Mouse (Mus musculus) monocyte, adult 5-6 weeks (primary cell): ENCODE results near the gene Paf1. TPM values are rescaled to one million over a fixed set of nuclear protein-coding genes. Genes with fewer than 3 reads are reported as not detected.
A peak's percentile ranks its signal among the peaks of the same experiment; 100 is the strongest.

Source experiments
- ATAC-seq: fragments of 153-309, 156-312 bp; replicated peaks from 2 replicates; pipeline ENCODE4 v1.8.0; 2017; ENCODE audit warnings: mild to moderate bottlenecking; ENCODE audit not compliant: low TSS enrichment, insufficient number of reproducible peaks, severe bottlenecking, poor library complexity, low FRiP score
- total RNA-seq: library from RNA; stranded (forward); fragments of 200-1000, 200-491, 200-594 nt; gene quantifications from 3 replicates; pipeline ENCODE4 v1.2.3, GENCODE M21; 2017

Gene Paf1
- total RNA-seq, 1 experiment from 2014 or later: 189 TPM

DNA sequence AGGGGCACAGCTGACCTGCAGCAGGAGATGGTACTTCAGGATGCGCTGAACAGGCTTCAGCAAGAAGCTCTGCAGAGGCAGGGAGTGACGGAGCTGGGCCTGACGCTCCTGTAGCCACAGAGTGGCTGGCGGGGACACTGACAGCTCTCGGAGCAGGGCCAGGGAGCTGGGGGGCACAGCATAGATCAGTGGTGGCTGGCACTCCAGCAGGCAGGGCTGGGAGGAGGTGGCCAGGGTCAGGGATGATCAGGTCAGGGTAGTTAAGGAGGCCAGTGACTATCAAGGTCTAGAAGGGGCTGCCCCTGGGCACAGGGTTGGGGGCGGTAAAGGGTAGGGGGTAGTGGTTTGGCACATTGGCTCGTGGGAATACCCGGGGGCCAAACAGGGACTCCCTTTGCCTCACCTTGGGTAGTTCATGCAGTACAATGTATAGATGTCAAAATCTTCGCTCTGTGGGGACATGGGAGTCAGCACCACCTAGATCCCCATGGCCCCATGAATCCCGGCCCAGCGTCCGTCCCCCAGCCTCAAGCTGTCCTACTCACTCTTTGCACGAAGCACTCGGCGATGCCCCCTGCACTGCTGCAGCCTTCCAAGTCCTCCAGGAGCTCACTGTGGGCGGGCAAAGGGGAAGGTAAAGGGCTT, 24.4 kb upstream of the Paf1 start:
- ATAC-seq: no peak

- ATAC-seq: no peak
Measured at GRCm38 (mm10) chr7:28370051-28370450, 22.7 kb upstream of the Paf1 start.

DNA sequence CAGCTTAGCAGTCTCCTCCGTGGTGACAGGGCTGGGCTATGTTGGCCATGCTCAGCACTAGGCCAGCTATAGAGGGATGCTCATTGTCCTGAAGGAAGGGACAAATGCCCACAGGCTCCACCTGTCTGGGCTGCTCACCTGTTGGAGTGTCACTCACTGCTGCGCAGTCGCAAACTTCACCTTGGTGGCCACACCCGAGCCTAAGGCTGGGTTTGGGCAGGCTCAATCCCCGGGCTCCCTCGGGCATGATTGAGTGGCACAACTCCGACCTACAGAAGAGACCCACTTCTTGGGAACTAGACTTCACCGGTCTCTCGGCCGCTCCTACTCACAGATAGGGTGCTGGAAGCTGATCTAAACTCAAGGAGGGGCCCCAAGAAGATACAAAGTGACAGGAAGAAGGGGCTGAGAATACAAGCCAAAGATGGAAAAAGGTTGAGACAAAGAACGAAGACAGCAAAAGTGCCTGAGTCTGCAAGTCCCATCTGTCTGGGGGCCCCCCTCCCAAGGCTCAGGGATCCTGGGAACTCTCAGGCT, 21.7 kb upstream of the Paf1 start:
- ATAC-seq: no peak

GRCm38 (mm10) chr7:28371514-28371989, 21.2 kb upstream of the Paf1 start:
- no peak for ATAC-seq

DNA sequence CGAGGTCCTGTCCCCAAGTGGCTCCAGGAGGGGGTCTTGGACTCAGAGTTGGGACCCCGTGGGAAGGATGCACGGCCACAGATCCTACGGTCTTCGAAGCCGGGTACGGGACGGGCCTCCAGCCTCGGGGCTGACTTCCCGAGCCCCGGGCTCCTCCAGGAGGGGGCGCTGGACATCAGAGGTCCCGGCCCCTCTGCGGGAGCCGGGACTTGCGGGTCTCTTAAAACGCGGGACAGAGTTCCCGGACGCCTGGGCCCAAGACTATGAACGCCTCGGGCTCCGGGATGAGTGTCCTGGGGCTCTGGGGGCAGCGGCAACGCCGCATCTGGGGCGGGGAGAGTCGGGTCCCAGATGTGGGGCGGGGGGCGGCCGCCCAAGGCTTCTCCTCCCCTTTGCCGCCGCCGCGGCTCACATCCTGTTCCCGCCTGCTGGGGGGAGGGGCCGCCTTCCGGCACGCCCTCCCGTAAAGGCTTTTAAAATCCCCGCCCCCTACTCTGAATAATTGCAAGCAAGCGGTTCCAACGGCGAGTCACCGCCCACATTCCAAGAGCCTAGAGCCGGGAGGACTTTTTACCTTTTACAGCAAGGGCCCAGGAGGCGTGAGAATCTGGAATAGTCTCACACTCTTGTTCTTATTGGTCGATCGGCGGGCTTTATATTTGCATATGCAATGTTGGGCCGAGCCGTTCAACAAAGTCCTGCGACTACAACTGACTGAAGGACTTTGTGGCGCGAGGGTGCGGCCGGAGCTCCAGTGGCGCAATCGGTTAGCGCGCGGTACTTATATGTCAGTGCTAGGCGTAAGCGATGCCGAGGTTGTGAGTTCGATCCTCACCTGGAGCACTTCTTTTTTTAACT, 20.3 kb upstream of the Paf1 start, which contains the start of gene Plekhg2:
Gene Plekhg2, minus strand, starts transcription at position 349 of the 858 bp plus-strand sequence.
- peak; percentile 47 for ATAC-seq

DNA sequence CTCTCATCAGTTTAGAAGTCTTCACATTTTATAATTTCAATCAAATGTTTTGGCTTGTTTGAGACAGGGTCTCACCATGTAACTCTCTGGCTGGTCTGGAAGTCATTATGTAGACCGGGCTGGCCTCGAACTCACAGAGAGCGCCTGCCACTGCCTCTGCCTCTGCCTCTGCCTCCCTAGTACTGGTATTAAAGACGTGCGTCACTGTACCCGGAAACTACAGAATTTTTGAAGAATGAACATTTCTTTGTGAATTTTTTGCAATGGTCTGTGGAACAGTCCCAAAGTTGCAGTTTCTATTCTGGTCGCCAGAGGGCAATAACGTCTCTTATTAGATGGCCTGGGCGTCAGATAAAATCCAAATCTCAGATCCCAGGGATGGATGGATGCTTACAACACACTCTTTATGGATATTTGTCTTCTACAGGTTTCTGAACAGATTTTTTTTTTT, 19.6 kb upstream of the Paf1 start:
- no peak for ATAC-seq

DNA sequence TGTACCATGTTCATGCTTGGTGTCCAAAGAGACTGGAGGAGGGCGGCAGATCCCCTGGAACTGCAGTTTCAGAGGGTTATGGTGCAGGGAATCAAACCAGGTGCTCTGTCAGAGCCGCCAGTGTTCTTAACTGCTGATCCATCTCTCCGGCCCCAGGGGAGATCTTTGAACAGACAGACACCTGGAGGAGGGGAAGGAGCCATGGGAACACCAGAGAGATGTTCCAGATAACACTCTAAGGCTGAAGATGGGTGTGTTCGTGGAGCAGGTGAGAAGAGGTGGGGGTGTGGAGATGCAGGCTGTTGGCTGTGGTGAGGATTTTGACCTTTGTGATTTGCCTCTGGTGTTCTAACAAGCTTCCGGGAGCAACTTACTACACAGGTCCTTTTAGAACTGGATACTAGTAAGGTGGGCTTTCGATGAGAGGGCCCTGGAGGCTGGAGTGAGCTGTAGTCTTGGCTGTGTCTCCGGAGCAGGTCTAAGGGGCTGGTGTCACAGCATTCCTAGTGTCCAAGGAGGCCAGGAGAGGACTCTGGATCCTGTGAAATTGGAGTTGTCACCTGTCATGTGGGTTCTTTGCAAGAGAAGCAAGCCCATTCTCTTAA, 18.8 kb upstream of the Paf1 start:
- ATAC-seq: no peak

- no peak for ATAC-seq
Measured at GRCm38 (mm10) chr7:28374647-28375046, 18.1 kb upstream of the Paf1 start.

DNA sequence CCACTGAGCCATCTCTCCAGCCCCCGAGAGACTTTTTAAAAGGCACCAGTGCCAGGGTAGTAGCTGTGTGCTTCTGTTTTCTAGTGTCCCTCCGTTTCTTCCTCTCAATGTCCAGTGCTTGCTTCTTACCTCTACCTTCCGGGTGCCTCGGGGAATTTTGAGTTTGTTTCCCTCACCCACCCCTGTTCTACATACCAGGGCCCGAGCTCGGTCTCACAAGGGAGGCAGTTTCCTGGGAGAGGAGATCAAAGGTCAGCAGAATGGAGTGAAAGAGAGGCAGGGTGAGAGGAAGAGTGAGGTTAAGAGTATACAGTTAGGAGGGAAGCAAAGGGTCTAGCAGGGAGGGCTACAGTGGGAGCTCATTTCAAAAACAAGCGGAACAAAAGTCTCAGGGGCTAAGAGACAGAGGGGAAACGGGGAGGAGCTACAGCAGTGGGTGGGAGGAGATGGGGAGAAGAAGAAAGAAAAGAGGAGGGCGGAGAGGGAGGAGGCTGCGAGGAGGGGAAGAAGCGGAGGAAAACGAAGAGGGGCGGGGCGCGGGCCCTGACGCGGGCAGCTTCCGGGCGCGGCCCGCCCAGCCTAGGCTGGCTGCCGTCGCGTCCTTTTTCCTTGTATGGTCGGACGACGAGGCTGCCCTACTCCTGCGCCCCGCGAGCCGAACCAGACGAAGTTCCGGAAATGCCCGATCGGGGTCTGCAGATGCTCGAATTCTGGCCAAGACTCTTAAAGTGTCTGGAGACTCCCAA, 17.4 kb upstream of the Paf1 start:
- ATAC-seq: peak; percentile 14

GRCm38 (mm10) chr7:28376011-28376771, 16.6 kb upstream of the Paf1 start:
- ATAC-seq: no peak

DNA sequence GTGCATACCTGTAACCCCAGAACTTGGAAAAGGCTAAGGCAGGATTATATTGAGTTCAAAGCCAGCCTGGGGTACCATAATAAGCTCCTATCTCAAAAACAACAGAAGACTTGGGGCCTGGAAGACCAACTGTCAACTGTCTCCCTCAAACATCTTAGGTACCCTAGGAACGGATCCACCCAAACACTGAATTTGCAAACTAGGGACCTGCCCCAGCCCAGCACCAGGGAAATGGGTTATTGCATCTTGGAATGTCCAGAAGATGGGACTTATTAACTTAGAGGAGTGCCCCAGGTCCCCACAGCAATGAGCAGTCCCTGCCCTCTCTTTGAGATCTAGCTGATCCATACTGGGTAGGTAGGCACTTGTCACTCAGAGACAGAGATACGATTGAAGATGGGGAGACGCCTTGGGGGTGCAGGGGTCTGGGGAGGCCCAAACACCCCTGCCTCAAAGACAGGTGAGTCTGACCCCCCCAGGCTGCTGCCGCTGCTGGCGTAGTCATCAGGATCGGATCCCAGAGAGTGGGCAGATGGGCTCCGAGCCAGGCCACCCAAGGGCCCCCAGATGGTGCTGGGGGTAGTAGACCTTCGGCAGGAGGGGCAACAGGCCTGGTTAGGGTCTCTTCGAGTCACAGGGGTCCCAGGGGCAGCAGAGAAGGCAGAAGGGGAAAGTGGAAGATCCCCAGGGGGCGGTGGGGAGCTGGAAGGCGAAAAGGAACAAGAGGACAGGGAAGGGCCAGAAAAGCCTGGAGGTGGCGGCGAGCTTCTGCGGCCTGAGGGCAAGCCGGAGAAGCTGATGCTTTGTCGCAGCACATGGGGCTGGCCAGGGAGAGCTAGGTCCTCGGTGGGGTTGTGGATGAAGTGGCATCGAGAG, 15.3 kb upstream of the Paf1 start:
- ATAC-seq: no peak

GRCm38 (mm10) chr7:28378066-28378690, 14.6 kb upstream of the Paf1 start:
- no peak for ATAC-seq

GRCm38 (mm10) chr7:28378769-28379651, 13.7 kb upstream of the Paf1 start:
- ATAC-seq: peak; percentile 10

DNA sequence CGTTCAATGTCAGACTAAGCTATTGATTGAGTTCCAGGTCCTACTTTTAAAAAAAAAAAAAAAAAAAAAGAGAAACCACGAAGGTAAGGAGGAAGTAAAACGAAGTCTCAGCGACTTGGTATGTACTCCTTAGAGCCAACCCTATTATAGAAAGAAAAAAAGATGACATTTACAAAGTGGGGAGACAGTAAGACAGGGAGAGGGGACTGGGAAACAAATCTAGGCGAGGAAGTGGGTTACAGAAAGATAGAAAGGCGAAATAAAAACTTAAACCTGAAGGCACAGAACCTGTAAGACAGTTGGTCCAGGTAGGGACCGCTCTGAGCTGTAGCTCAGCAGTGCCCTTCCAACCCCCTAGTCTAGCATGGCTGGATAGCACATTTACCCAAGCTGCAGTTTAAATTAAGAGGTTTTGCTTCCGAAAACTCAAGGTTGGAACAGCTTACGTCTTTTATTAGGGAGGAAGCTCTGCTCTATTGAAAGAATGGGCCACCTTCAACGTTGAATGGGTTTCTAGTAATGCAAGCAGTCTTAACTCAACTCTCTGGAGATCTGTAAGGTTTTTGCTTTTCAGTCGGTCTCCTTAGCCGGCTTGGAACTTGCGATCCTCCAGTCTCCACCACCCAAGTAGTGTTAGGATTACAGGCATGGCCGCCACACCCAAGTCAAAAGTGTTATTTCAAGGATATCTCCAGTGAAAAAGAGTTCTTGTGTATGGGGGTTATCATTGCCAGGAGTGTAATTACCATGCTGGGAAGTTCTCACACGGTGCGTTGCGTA, 12.3 kb upstream of the Paf1 start, which contains the start of gene Zfp36:
Gene Zfp36, minus strand, starts transcription at position 17 of the 780 bp plus-strand sequence.
- ATAC-seq: no peak
